Mouse (Mus musculus): Measurements from ENCODE around the gene Vwf. TPM values are rescaled to one million over a fixed set of nuclear protein-coding genes. Genes with fewer than 3 reads are reported as not detected.
A peak's percentile ranks its signal among the peaks of the same experiment; 100 is the strongest.

Vwf gene
- total and polyA plus RNA-seq, 2 experiments from 2014 or later: 17.2 to 29.5 TPM

- DNase-seq (ENCODE audit: low spot score) (peak; percentile 17), ATAC-seq (no peak)
- no peaks in the 10 kb centered on the region for H3K27me3 ChIP-seq (ENCODE audit: insufficient read depth, low read length)
- no peak overlapping the region for H3K9ac ChIP-seq (replicated peaks; ENCODE audit: low read length)
- no peak overlapping the region for H3K4me2 ChIP-seq (ENCODE audit: low read depth, low read length)
- H3K4me3 ChIP-seq (ENCODE audit: low read length): no peak overlapping the region
- TF ChIP-seq CTCF (IDR thresholded peaks at IDR 0.05; ENCODE audit: low read depth): no peak
- 70% methylated on average over 12 of the region's 12 CpGs for WGBS
- no peaks in the 10 kb centered on the region for H3K36me3 ChIP-seq (ENCODE audit: insufficient read depth, low read length)
- H3K4me1 ChIP-seq (ENCODE audit: insufficient read depth, low read length): no peaks in the 10 kb centered on the region
- H3K9me3 ChIP-seq (ENCODE audit: low read length): no peaks in the 10 kb centered on the region
- no peak overlapping the region for H3K27ac ChIP-seq
These were observed 102.4 kb downstream of the Vwf start for GRCm38 (mm10) chr6:125648964-125649363.

- TF ChIP-seq CTCF (IDR thresholded peaks at IDR 0.05; ENCODE audit: low read depth): no peak
- Histone ChIP-seq H3K4me2 (ENCODE audit: low read depth, low read length) (no peak overlapping the region), H3K27me3 (ENCODE audit: insufficient read depth, low read length) (no peaks in the 10 kb centered on the region), H3K9ac (replicated peaks; ENCODE audit: low read length) (no peak overlapping the region), H3K4me1 (ENCODE audit: insufficient read depth, low read length) (no peaks in the 10 kb centered on the region), H3K36me3 (ENCODE audit: insufficient read depth, low read length) (no peaks in the 10 kb centered on the region), H3K27ac (no peak overlapping the region), H3K4me3 (ENCODE audit: low read length) (no peak overlapping the region), H3K9me3 (ENCODE audit: low read length) (no peaks in the 10 kb centered on the region)
- DNase-seq (ENCODE audit: low spot score): no peak
- no peak for ATAC-seq
- WGBS: 90% methylated on average over 3 of the region's 3 CpGs
These were observed 104.8 kb downstream of the Vwf start for GRCm38 (mm10) chr6:125651335-125651734.

GRCm38 (mm10) chr6:125653416-125653815, 106.8 kb downstream of the Vwf start:
- H3K27me3 ChIP-seq (ENCODE audit: insufficient read depth, low read length): no peaks in the 10 kb centered on the region
- WGBS: 75% methylated on average over 1 of the region's 1 CpGs
- H3K4me3 ChIP-seq (ENCODE audit: low read length): no peak overlapping the region
- ATAC-seq: no peak
- TF ChIP-seq CTCF (IDR thresholded peaks at IDR 0.05; ENCODE audit: low read depth): no peak
- no peak overlapping the region for H3K27ac ChIP-seq
- no peak overlapping the region for H3K9ac ChIP-seq (replicated peaks; ENCODE audit: low read length)
- H3K9me3 ChIP-seq (ENCODE audit: low read length): no peaks in the 10 kb centered on the region
- H3K4me1 ChIP-seq (ENCODE audit: insufficient read depth, low read length): no peaks in the 10 kb centered on the region
- no peaks in the 10 kb centered on the region for H3K36me3 ChIP-seq (ENCODE audit: insufficient read depth, low read length)
- no peak overlapping the region for H3K4me2 ChIP-seq (ENCODE audit: low read depth, low read length)
- no peak for DNase-seq (ENCODE audit: low spot score)

- no peak overlapping the region for H3K4me3 ChIP-seq (ENCODE audit: low read length)
- H3K9ac ChIP-seq (replicated peaks; ENCODE audit: low read length): no peak overlapping the region
- WGBS: 78% methylated on average over 13 of the region's 13 CpGs
- no peaks in the 10 kb centered on the region for H3K4me1 ChIP-seq (ENCODE audit: insufficient read depth, low read length)
- no peak for TF ChIP-seq CTCF (IDR thresholded peaks at IDR 0.05; ENCODE audit: low read depth)
- H3K4me2 ChIP-seq (ENCODE audit: low read depth, low read length): no peak overlapping the region
- no peaks in the 10 kb centered on the region for H3K36me3 ChIP-seq (ENCODE audit: insufficient read depth, low read length)
- ATAC-seq: no peak
- H3K9me3 ChIP-seq (ENCODE audit: low read length): no peaks in the 10 kb centered on the region
- DNase-seq (ENCODE audit: low spot score): no peak
- no peak overlapping the region for H3K27ac ChIP-seq
- H3K27me3 ChIP-seq (ENCODE audit: insufficient read depth, low read length): no peaks in the 10 kb centered on the region
These were observed 110.3 kb downstream of the Vwf start for GRCm38 (mm10) chr6:125656921-125657320.

- Histone ChIP-seq H3K4me1 (ENCODE audit: insufficient read depth, low read length) (no peaks in the 10 kb centered on the region), H3K27ac (no peak overlapping the region), H3K4me2 (ENCODE audit: low read depth, low read length) (no peak overlapping the region), H3K9ac (replicated peaks; ENCODE audit: low read length) (no peak overlapping the region), H3K27me3 (ENCODE audit: insufficient read depth, low read length) (no peaks in the 10 kb centered on the region), H3K4me3 (ENCODE audit: low read length) (no peak overlapping the region), H3K9me3 (ENCODE audit: low read length) (no peaks in the 10 kb centered on the region), H3K36me3 (ENCODE audit: insufficient read depth, low read length) (no peaks in the 10 kb centered on the region)
- no peak for TF ChIP-seq CTCF (IDR thresholded peaks at IDR 0.05; ENCODE audit: low read depth)
- WGBS: 84% methylated on average over 5 of the region's 5 CpGs
- no peak for ATAC-seq
- DNase-seq (ENCODE audit: low spot score): no peak
These were observed 111.4 kb downstream of the Vwf start for GRCm38 (mm10) chr6:125657966-125658365.

GRCm38 (mm10) chr6:125661106-125661877, 114.7 kb downstream of the Vwf start:
- H3K36me3 ChIP-seq (ENCODE audit: insufficient read depth, low read length): no peaks in the 10 kb centered on the region
- ATAC-seq: peak; percentile 62; the same call in 1 of the 2 replicates
- no peaks in the 10 kb centered on the region for H3K9me3 ChIP-seq (ENCODE audit: low read length)
- peak; percentile 87 for TF ChIP-seq CTCF (IDR thresholded peaks at IDR 0.05; ENCODE audit: low read depth)
- no peak overlapping the region for H3K4me3 ChIP-seq (ENCODE audit: low read length)
- no peaks in the 10 kb centered on the region for H3K27me3 ChIP-seq (ENCODE audit: insufficient read depth, low read length)
- peak; percentile 78 for DNase-seq (ENCODE audit: low spot score)
- no peak overlapping the region for H3K27ac ChIP-seq
- WGBS: 47% methylated on average over 14 of the region's 14 CpGs
- no peak overlapping the region for H3K9ac ChIP-seq (replicated peaks; ENCODE audit: low read length)
- no peak overlapping the region for H3K4me2 ChIP-seq (ENCODE audit: low read depth, low read length)
- no peaks in the 10 kb centered on the region for H3K4me1 ChIP-seq (ENCODE audit: insufficient read depth, low read length)

- H3K4me1 ChIP-seq (ENCODE audit: insufficient read depth, low read length): no peaks in the 10 kb centered on the region
- ATAC-seq (no peak), DNase-seq (ENCODE audit: low spot score) (no peak)
- H3K4me2 ChIP-seq (ENCODE audit: low read depth, low read length): no peak overlapping the region
- no peaks in the 10 kb centered on the region for H3K36me3 ChIP-seq (ENCODE audit: insufficient read depth, low read length)
- H3K4me3 ChIP-seq (ENCODE audit: low read length): no peak overlapping the region
- H3K27ac ChIP-seq: no peak overlapping the region
- H3K9me3 ChIP-seq (ENCODE audit: low read length): no peaks in the 10 kb centered on the region
- no peak for TF ChIP-seq CTCF (IDR thresholded peaks at IDR 0.05; ENCODE audit: low read depth)
- H3K27me3 ChIP-seq (ENCODE audit: insufficient read depth, low read length): no peaks in the 10 kb centered on the region
- whole genome bisulfite sequencing: 89% methylated on average over 2 of the region's 2 CpGs
- H3K9ac ChIP-seq (replicated peaks; ENCODE audit: low read length): no peak overlapping the region
These were observed 117.3 kb downstream of the Vwf start for GRCm38 (mm10) chr6:125663906-125664305.

Measured in hindbrain, postnatal 0 days (tissue).